Mouse (Mus musculus) MEL (cell line): ENCODE measurements around the gene Ap3m1.

Source experiments
- GABPA ChIP-seq: IDR thresholded peaks from 2 replicates; pipeline ENCODE4 v1.6.1; 2012; ENCODE audit warnings: low read depth, mild to moderate bottlenecking, inconsistent platforms, low read length, improper control_type of control experiment, moderate library complexity
- GATA1 ChIP-seq: IDR thresholded peaks from 2 replicates; pipeline ENCODE4 v1.6.1; 2011; ENCODE audit warnings: low read depth, low read length, improper control_type of control experiment
- USF1 ChIP-seq: IDR thresholded peaks from 2 replicates; pipeline ENCODE4 v1.6.1; 2014; ENCODE audit warnings: low read depth, mild to moderate bottlenecking, inconsistent platforms, low read length, improper control_type of control experiment, moderate library complexity

- no peak for TF ChIP-seq GATA1
- no peak for TF ChIP-seq GABPA
- no peak for TF ChIP-seq USF1
Measured at GRCm38 (mm10) chr14:21085666-21086065, 33.4 kb upstream of the Ap3m1 start.
